Mouse (Mus musculus) frontal cortex, postnatal 14 days (tissue): ENCODE data around the gene Cited2.

Experiments used
- DNase-seq, 2 experiments: peaks; one replicate each; pipeline ENCODE4 v3.0.0; 2022; ENCODE audit warnings: low spot score in 2 of 2

The Cited2 gene

GRCm38 (mm10) chr10:17723871-17724741 is 1.1 kb downstream of the Cited2 start:
- peak; percentile 54 to 59 for DNase-seq

- no peak for DNase-seq
Observed at GRCm38 (mm10) chr10:17725037-17725584, 2.1 kb downstream of the Cited2 start.

GRCm38 (mm10) chr10:17725644-17726372 is 2.8 kb downstream of the Cited2 start:
- no peak for DNase-seq

GRCm38 (mm10) chr10:17726373-17726720 is 3.3 kb downstream of the Cited2 start:
- no peak for DNase-seq

- no peak for DNase-seq
Observed at GRCm38 (mm10) chr10:17727161-17727925, 4.3 kb downstream of the Cited2 start.

- DNase-seq, result no peak
Observed at GRCm38 (mm10) chr10:17727926-17728279, 4.9 kb downstream of the Cited2 start.

- DNase-seq, result no peak
Observed at GRCm38 (mm10) chr10:17728711-17729110, 5.7 kb downstream of the Cited2 start.

GRCm38 (mm10) chr10:17729476-17729875 is 6.5 kb downstream of the Cited2 start:
- no peak for DNase-seq

- DNase-seq, result peak in 1 of 2 experiments; percentile 81
Observed at GRCm38 (mm10) chr10:17733057-17733456, 10.0 kb downstream of the Cited2 start.

- no peak for DNase-seq
Observed at GRCm38 (mm10) chr10:17742581-17742980, 19.6 kb downstream of the Cited2 start.

- no peak for DNase-seq
Observed at GRCm38 (mm10) chr10:17752478-17752877, 29.5 kb downstream of the Cited2 start.

GRCm38 (mm10) chr10:17759772-17760171 is 36.8 kb downstream of the Cited2 start:
- no peak for DNase-seq

GRCm38 (mm10) chr10:17760750-17761613 is 38.0 kb downstream of the Cited2 start:
- DNase-seq, result no peak

- DNase-seq, result no peak
Observed at GRCm38 (mm10) chr10:17761652-17762051, 38.6 kb downstream of the Cited2 start.

- DNase-seq, result no peak
Observed at GRCm38 (mm10) chr10:17762946-17763345, 39.9 kb downstream of the Cited2 start.

- DNase-seq, result no peak
Observed at GRCm38 (mm10) chr10:17769856-17770255, 46.8 kb downstream of the Cited2 start.

- DNase-seq, result no peak
Observed at GRCm38 (mm10) chr10:17772364-17772763, 49.3 kb downstream of the Cited2 start.

GRCm38 (mm10) chr10:17774366-17774765 is 51.3 kb downstream of the Cited2 start:
- no peak for DNase-seq

GRCm38 (mm10) chr10:17775079-17775478 is 52.1 kb downstream of the Cited2 start:
- DNase-seq, result no peak
